Mouse (Mus musculus) intestine, embryonic 16.5 days (tissue): ENCODE results near the gene Sgms1. TPM values are rescaled to one million over a fixed set of nuclear protein-coding genes. Genes with fewer than 3 reads are reported as not detected.
"Not testable (repeated sequence)": the region's sequence is repeated elsewhere in the genome, so short reads cannot be mapped to it uniquely, and the experiment has no call there.

Source experiments
- ATAC-seq: fragments of 200-750 bp; cut with Nextera tagmentation; 2 replicates; pipeline ENCODE4 v1.8.0; 2017; ENCODE audit warnings: moderate TSS enrichment, moderate library complexity
- H3K27ac ChIP-seq: fragments of 300-500 bp; sonication (generic); 2 replicates; pipeline ENCODE4 v1.5.1; 2014; ENCODE audit warnings: mild to moderate bottlenecking, low read length
- H3K27me3 ChIP-seq: fragments of 300-500 bp; sonication (generic); replicated peaks from 2 replicates; pipeline ENCODE4 v1.6.1; 2014; ENCODE audit warnings: low read length, control low read depth, mixed read lengths; ENCODE audit not compliant: control insufficient read depth, insufficient read depth
- H3K36me3 ChIP-seq: fragments of 300-500 bp; sonication (generic); 2 replicates; pipeline ENCODE4 v1.6.1; 2014; ENCODE audit warnings: low read length, control low read depth; ENCODE audit not compliant: control insufficient read depth, insufficient read depth
- H3K4me1 ChIP-seq: fragments of 300-500 bp; sonication (generic); 2 replicates; pipeline ENCODE4 v1.6.1; 2014; ENCODE audit warnings: low read length, control low read depth, mixed read lengths; ENCODE audit not compliant: control insufficient read depth, insufficient read depth
- H3K4me2 ChIP-seq: fragments of 300-500 bp; sonication (generic); 2 replicates; pipeline ENCODE4 v1.6.1; 2014; ENCODE audit warnings: low read depth, low read length, control low read depth
- H3K4me3 ChIP-seq: fragments of 300-500 bp; sonication (generic); 2 replicates; pipeline ENCODE4 v1.5.1; 2014; ENCODE audit warnings: mild to moderate bottlenecking, low read length
- H3K9ac ChIP-seq: fragments of 300-500 bp; sonication (generic); 2 replicates; pipeline ENCODE4 v1.6.1; 2014; ENCODE audit warnings: low read depth, low read length
- H3K9me3 ChIP-seq: fragments of 300-500 bp; sonication (generic); 2 replicates; pipeline ENCODE4 v1.6.1; 2016; ENCODE audit warnings: low read length, control low read depth; ENCODE audit not compliant: control insufficient read depth
- WGBS: fragments of 180-500 bp; shearing (Covaris S2); extraction: QIAGEN DNeasy Blood & Tissue Kit; methylation state at CpG from one replicate; pipeline ENCODE4 v1.1.7; 2014; 5-methylcytosine and 5-hydroxymethylcytosine counted together
- polyA plus RNA-seq: library from polyadenylated mRNA; unstranded; fragments of >200 nt; fragmentation: Nextera tagmentation; extraction: Ambion mirVana; gene quantifications from 2 replicates; pipeline ENCODE4 v1.2.1, GENCODE M21; 2015

Sgms1 gene
- polyA plus RNA-seq, 1 experiment from 2014 or later, result 33.1 TPM

GRCm38 (mm10) chr19:32324550-32324949 is 65.0 kb downstream of the Sgms1 start:
- no peak overlapping the region for H3K27ac ChIP-seq
- no peak overlapping the region for H3K4me2 ChIP-seq
- no peak for ATAC-seq
- H3K4me1 ChIP-seq, result peaks cover 22% of the 10 kb centered on the region
- no peak overlapping the region for H3K9ac ChIP-seq
- H3K27me3 ChIP-seq, result no peaks in the 10 kb centered on the region
- H3K36me3 ChIP-seq, result no peaks in the 10 kb centered on the region
- H3K9me3 ChIP-seq, result no peaks in the 10 kb centered on the region
- H3K4me3 ChIP-seq, result no peak overlapping the region
- 98% methylated on average over 1 of the region's 1 CpGs for WGBS

GRCm38 (mm10) chr19:32323070-32323469 is 66.4 kb downstream of the Sgms1 start:
- Histone ChIP-seq H3K27ac (peak overlapping the region; percentile 79), H3K27me3 (no peaks in the 10 kb centered on the region), H3K4me1 (peaks cover 24% of the 10 kb centered on the region), H3K9ac (no peak overlapping the region), H3K4me2 (peak overlapping the region; percentile 45), H3K36me3 (no peaks in the 10 kb centered on the region), H3K9me3 (no peaks in the 10 kb centered on the region), H3K4me3 (peak overlapping the region; percentile 27)
- WGBS, result 50% methylated on average over 11 of the region's 11 CpGs
- ATAC-seq, result peak; percentile 65

- Histone ChIP-seq H3K4me2 (peak overlapping the region; percentile 45), H3K4me1 (peaks cover 24% of the 10 kb centered on the region), H3K4me3 (peak overlapping the region; percentile 27), H3K36me3 (no peaks in the 10 kb centered on the region), H3K9ac (peak overlapping the region; percentile 55), H3K27ac (peak overlapping the region; percentile 79), H3K27me3 (no peaks in the 10 kb centered on the region), H3K9me3 (no peaks in the 10 kb centered on the region)
- WGBS, result 37% methylated on average over 3 of the region's 3 CpGs
- ATAC-seq, result peak; percentile 61
These were observed 67.0 kb downstream of the Sgms1 start for GRCm38 (mm10) chr19:32322429-32323035.

- Histone ChIP-seq H3K4me2 (no peak overlapping the region), H3K27me3 (no peaks in the 10 kb centered on the region), H3K9ac (no peak overlapping the region), H3K27ac (no peak overlapping the region), H3K9me3 (no peaks in the 10 kb centered on the region), H3K4me1 (peaks cover 18% of the 10 kb centered on the region), H3K36me3 (no peaks in the 10 kb centered on the region), H3K4me3 (no peak overlapping the region)
- peak; percentile 57 for ATAC-seq
- 45% methylated on average over 4 of the region's 4 CpGs for WGBS
These were observed 69.2 kb downstream of the Sgms1 start for GRCm38 (mm10) chr19:32320366-32320666.

GRCm38 (mm10) chr19:32319531-32320365 is 69.8 kb downstream of the Sgms1 start:
- ATAC-seq, result peak; percentile 32; the same call in 1 of the 2 replicates
- 47% methylated on average over 12 of the region's 12 CpGs for WGBS
- Histone ChIP-seq H3K36me3 (no peaks in the 10 kb centered on the region), H3K4me1 (peaks cover 21% of the 10 kb centered on the region), H3K27me3 (no peaks in the 10 kb centered on the region), H3K27ac (peak overlapping the region; percentile 26; the same call in 1 of the 2 replicates), H3K4me3 (no peak overlapping the region), H3K9ac (no peak overlapping the region), H3K9me3 (no peaks in the 10 kb centered on the region), H3K4me2 (no peak overlapping the region)

- Histone ChIP-seq H3K4me3 (no peak overlapping the region), H3K9me3 (no peaks in the 10 kb centered on the region), H3K4me1 (peaks cover 20% of the 10 kb centered on the region), H3K36me3 (no peaks in the 10 kb centered on the region), H3K9ac (no peak overlapping the region), H3K27ac (no peak overlapping the region), H3K27me3 (no peaks in the 10 kb centered on the region), H3K4me2 (no peak overlapping the region)
- WGBS, result 62% methylated on average over 1 of the region's 1 CpGs
- ATAC-seq, result no peak
These were observed 70.5 kb downstream of the Sgms1 start for GRCm38 (mm10) chr19:32319057-32319456.

GRCm38 (mm10) chr19:32317347-32317746 is 72.2 kb downstream of the Sgms1 start:
- not testable (repeated sequence) for H3K4me2 ChIP-seq, H3K27ac ChIP-seq, H3K9me3 ChIP-seq, H3K36me3 ChIP-seq, ATAC-seq, H3K9ac ChIP-seq, H3K27me3 ChIP-seq, H3K4me3 ChIP-seq
- 95% methylated on average over 1 of the region's 1 CpGs for WGBS
- peaks cover 13% of the 10 kb centered on the region for H3K4me1 ChIP-seq

GRCm38 (mm10) chr19:32313304-32313703 is 76.2 kb downstream of the Sgms1 start:
- Histone ChIP-seq H3K9me3 (no peaks in the 10 kb centered on the region), H3K9ac (no peak overlapping the region), H3K36me3 (no peaks in the 10 kb centered on the region), H3K4me1 (0 out of 2 replicates have a peak, but pooled peaks cover 3% of the 10 kb centered on the region), H3K4me3 (no peak overlapping the region), H3K4me2 (no peak overlapping the region), H3K27me3 (no peaks in the 10 kb centered on the region), H3K27ac (no peak overlapping the region)
- WGBS, result 85% methylated on average over 4 of the region's 4 CpGs
- ATAC-seq, result no peak

GRCm38 (mm10) chr19:32311762-32312161 is 77.8 kb downstream of the Sgms1 start:
- no peak overlapping the region for H3K9ac ChIP-seq
- WGBS, result 96% methylated on average over 5 of the region's 5 CpGs
- no peaks in the 10 kb centered on the region for H3K9me3 ChIP-seq
- H3K27ac ChIP-seq, result no peak overlapping the region
- no peak overlapping the region for H3K4me3 ChIP-seq
- H3K4me2 ChIP-seq, result no peak overlapping the region
- H3K36me3 ChIP-seq, result no peaks in the 10 kb centered on the region
- 0 out of 2 replicates have a peak, but pooled peaks cover 3% of the 10 kb centered on the region for H3K4me1 ChIP-seq
- H3K27me3 ChIP-seq, result no peaks in the 10 kb centered on the region
- ATAC-seq, result no peak
